Comparison of ENCODE assay signal across 7 mouse cellular contexts in the genomic region with DNA sequence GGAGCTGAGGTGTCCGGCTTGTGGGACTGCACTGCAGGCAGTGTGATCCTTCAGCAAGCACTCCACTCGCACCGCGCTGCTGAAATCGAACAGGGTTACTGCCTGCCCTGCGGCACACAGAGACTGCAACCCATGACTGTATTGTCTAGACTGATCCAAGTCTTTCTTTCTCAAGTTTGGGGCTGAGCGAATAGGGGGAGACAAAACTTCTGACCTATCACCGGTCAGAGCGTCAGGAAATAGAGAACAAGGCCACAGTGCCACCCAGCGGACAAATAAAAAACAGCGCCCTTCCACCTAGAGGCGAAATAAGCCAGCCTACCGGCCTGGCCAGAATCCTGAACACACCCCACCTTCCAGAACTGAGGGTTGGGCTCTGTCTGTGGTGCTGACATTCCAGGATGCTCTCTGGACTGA. TPM values are rescaled to one million over a fixed set of nuclear protein-coding genes. Genes with fewer than 3 reads are reported as not detected.
DNase-seq lines count a peak whose midpoint lies in the region; ATAC-seq and TF ChIP-seq lines count a peak whose summit lies in the region.

No protein-coding gene starts in this region.

- ATAC-seq in intestine, embryonic 15.5 days = peak; percentile 80
- ATAC-seq in midbrain, embryonic 12.5 days (ENCODE audit: low FRiP score, low read depth) = peak; percentile 67

- H3K27ac ChIP-seq in intestine, embryonic 15.5 days = no peak overlapping the region
- no peak overlapping the region for H3K27ac ChIP-seq in midbrain, embryonic 12.5 days (replicated peaks)
- no peak overlapping the region for H3K27ac ChIP-seq in small intestine, adult 2 months (ENCODE audit: insufficient read depth, low read depth, low read length)

- DNase-seq in adrenal gland, adult 2 months = peak; percentile 81
- DNase-seq in embryo, embryonic 11.5 days (ENCODE audit: low read depth, low spot score) = peak; percentile 77
- DNase-seq in gastrocnemius, postnatal 36 days = peak; percentile 64 to 77
- peak; percentile 83 for DNase-seq in left cerebral cortex, postnatal 4 days

- H3K9me3 ChIP-seq in intestine, embryonic 15.5 days = no peaks in the 10 kb centered on the region
- no peaks in the 10 kb centered on the region for H3K9me3 ChIP-seq in midbrain, embryonic 12.5 days

- no peaks in the 10 kb centered on the region for H3K36me3 ChIP-seq in intestine, embryonic 15.5 days
- no peaks in the 10 kb centered on the region for H3K36me3 ChIP-seq in midbrain, embryonic 12.5 days
- H3K36me3 ChIP-seq in small intestine, adult 2 months (ENCODE audit: control insufficient read depth, insufficient read depth, low read length) = no peaks in the 10 kb centered on the region

- intact Hi-C loops in gastrocnemius, postnatal 36 days (cut with DNase I) = no loop called here
- intact Hi-C loops in left cerebral cortex, postnatal 4 days (cut with DNase I) = loop anchor here (10.0 kb wide), 1 partner anchor 230 kb away; no protein-coding TSS in a partner anchor

- H3K27me3 ChIP-seq in intestine, embryonic 15.5 days (replicated peaks) = no peaks in the 10 kb centered on the region
- H3K27me3 ChIP-seq in midbrain, embryonic 12.5 days = no peaks in the 10 kb centered on the region
- H3K27me3 ChIP-seq in small intestine, adult 2 months (ENCODE audit: control insufficient read depth, insufficient read depth, low read length) = no peaks in the 10 kb centered on the region

- peaks cover 16% of the 10 kb centered on the region; the same call in 1 of the 2 replicates for H3K4me1 ChIP-seq in intestine, embryonic 15.5 days (replicated peaks)
- peaks cover 6% of the 10 kb centered on the region; the same call in 1 of the 2 replicates for H3K4me1 ChIP-seq in midbrain, embryonic 12.5 days
- peaks cover 5% of the 10 kb centered on the region; the same call in 1 of the 2 replicates for H3K4me1 ChIP-seq in small intestine, adult 2 months (ENCODE audit: control insufficient read depth, insufficient read depth, insufficient read length, low read length)

- peak overlapping the region; percentile 27 for H3K4me3 ChIP-seq in intestine, embryonic 15.5 days (replicated peaks)
- H3K4me3 ChIP-seq in midbrain, embryonic 12.5 days = peak overlapping the region; percentile 28
- H3K4me3 ChIP-seq in small intestine, adult 2 months (ENCODE audit: low read depth, low read length) = peak overlapping the region; percentile 59

- TF ChIP-seq POLR2A in small intestine, adult 2 months (IDR thresholded peaks at IDR 0.05; ENCODE audit: low read depth, low read length) = no peak

- H3K9ac ChIP-seq in intestine, embryonic 15.5 days = no peak overlapping the region; the same call in 1 of the 2 replicates
- no peak overlapping the region; the same call in 1 of the 2 replicates for H3K9ac ChIP-seq in midbrain, embryonic 12.5 days (replicated peaks)

- WGBS in intestine, embryonic 15.5 days = 6% methylated on average over 13 of the region's 13 CpGs
- 5% methylated on average over 13 of the region's 13 CpGs for WGBS in midbrain, embryonic 12.5 days
- whole genome bisulfite sequencing in small intestine, adult 2 months = 4% methylated on average over 13 of the region's 13 CpGs

- peak overlapping the region; percentile 65 for H3K4me2 ChIP-seq in intestine, embryonic 15.5 days (replicated peaks)
- H3K4me2 ChIP-seq in midbrain, embryonic 12.5 days (replicated peaks) = peak overlapping the region; percentile 50

- TF ChIP-seq CTCF in small intestine, adult 2 months (IDR thresholded peaks at IDR 0.05; ENCODE audit: extremely low read depth, insufficient read length, insufficient replicate concordance, low read depth, low read length) = peak; percentile 90

RNA-seq across cellular contexts. Expression of a gene that starts 7.1 kb away (rescaled TPM):
- under 1 TPM; 0.23 to 0.41 TPM for total RNA-seq in adrenal gland, adult 2 months (2021)
- polyA plus RNA-seq in adrenal gland, adult 2 months (2012; rRNA removed) = 0.92 and 0.95 TPM in 2 replicates
- not detected for total RNA-seq in gastrocnemius, postnatal 36 days (2021)
- polyA plus RNA-seq in intestine, embryonic 15.5 days (2015; fragmentation: Nextera tagmentation; extraction: Ambion mirVana) = 8.4 and 9.5 TPM in 2 replicates
- total RNA-seq in left cerebral cortex, postnatal 4 days (2021) = 1 to 10 TPM; 2.0 to 2.5 TPM
- 0.29 and 0.59 TPM in 2 replicates for polyA plus RNA-seq in midbrain, embryonic 12.5 days (2016; fragmentation: Nextera tagmentation; extraction: Ambion mirVana)
- polyA plus RNA-seq in small intestine, adult 2 months (2012; rRNA removed) = 76.2 and 221 TPM in 2 replicates
